Mouse (Mus musculus) embryo, embryonic 11.5 days (tissue): ENCODE results near the gene Lurap1.

ENCODE experiments used
- DNase-seq: peaks from one replicate; pipeline ENCODE4 v3.0.0-alpha.2; 2012; ENCODE audit warnings: low read depth, low spot score

The Lurap1 gene

DNA sequence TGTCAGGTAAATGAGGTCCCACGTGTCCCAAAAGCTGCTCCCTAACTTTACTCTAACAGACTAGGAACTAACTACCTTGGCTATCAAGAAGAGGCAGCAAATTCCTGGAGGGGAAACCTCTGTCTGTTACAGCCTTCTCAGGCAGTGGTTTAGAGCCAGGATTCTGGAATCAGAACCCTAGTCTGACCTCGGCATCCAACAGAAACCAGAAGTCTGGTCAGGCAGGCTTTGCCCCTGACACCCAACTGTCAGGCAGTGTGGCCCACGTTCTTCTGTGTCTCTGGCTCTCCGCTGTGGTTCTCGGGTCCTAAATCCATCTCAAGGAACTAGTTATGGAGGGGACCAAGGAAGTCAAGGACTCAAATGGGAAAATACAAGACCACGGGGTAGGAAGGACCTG, at the start of gene Lurap1:
Gene Lurap1, minus strand, starts transcription at position 101 of the 400 bp plus-strand sequence.
- no peak for DNase-seq

DNA sequence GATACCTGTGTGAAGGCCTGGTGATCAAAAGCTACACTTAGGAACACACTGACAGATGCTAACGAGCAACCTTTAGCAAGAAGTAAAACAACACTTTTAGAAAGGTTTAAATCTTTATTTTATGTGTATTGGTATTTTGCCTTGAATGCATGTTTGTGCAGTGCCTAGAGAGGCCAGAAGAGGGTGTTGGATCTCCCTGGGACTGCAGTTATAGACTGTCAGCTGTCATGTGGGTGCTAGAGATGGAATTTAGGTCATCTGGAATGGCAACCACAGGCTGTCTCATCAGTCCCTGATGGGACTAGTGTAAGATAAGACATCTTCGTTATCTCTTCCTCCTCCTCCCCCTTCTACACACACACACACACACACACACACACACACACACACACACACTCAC, 47.3 kb upstream of the Lurap1 start:
- no peak for DNase-seq

GRCm38 (mm10) chr4:116193583-116194383, 42.6 kb upstream of the Lurap1 start:
- no peak for DNase-seq

DNA sequence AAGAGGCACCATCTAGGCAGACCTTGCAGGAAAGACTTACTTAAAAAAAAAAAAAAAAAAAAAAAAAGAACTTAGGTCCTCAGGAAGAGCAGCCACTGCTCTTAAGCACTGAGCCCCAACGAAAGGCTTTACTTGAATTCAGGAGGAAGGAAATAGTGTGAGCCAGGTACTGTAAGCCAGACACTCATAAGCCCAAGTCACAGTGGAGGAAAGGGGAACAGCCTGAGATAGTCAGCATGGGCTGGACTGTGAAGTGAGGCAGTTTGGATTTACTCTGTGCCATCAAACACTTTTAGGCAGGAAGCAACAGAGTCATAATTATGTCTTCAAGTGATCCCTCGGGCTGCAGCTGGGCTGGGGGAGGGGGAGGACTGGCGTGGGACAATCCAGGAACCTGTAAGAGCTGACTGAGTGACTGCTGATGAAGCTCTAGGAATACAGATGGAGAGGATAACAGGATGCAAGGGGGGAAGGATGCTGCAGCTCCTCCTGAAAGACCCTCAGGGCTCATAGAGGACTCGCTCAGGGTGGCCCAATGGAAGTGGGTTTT, 41.2 kb upstream of the Lurap1 start:
- no peak for DNase-seq

DNA sequence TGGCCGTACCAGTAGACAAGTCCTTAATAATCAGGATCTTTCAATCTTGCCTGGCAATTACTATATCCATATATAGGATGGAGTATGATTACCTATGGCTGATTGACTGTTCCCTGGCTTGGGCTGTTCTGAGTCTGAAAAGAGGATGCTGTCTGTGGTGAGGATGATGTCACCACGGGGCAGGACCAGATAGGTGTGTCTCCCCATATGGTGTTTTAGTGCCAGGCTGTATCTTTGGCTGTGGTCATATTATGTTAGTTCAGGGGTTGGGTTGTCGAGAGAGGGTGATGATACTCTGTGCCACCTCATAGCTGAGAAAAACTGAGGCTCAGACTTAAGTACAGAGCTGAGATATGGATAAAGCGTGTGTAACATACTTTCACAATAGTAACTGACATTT, 33.9 kb upstream of the Lurap1 start:
- no peak for DNase-seq

GRCm38 (mm10) chr4:116182745-116183144, 31.6 kb upstream of the Lurap1 start:
- peak; percentile 14 for DNase-seq

- no peak for DNase-seq
Observed at GRCm38 (mm10) chr4:116182079-116182478, 30.9 kb upstream of the Lurap1 start.

DNA sequence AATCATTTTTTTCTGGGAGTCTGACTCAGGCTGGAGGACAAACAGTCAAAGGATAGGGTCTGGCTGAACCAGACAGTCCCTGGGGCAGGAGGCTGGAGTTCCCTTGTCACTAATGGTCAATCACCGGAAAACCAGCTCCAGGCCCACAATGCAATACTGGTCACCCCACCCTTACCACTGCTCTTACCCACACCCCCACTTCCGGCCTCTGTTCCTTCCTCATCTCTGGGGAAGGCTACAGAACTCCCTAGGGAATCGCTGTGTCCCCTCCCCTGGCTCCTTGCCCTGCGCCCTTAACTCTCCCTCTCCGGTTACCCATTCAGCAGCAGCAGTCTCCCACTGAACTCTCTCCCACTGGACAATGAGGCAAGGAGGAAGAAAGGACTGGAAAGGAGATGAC, 26.0 kb upstream of the Lurap1 start:
- DNase-seq, result no peak

DNA sequence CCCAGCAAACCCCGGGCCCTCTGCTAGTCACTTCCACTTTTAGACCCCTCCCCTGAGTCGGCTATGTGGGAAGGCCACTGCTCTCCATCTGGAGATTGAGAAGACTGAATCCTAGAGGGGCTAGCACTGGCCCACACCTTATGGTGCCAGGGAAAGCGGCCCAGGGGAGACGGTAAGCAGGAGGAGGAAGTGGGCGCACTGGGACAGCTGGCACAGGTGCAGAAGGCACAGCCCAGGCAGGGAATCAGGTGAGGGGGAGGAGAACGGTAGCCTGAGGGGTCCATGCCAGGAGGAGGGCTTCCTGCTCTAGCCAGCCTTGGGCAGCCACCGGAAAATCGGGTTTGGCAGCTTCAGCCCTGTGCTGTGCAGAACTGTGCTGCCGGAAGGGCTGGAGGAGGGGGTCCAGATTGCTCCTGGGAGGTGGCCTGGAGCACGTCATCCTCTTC, 25.4 kb upstream of the Lurap1 start:
- no peak for DNase-seq

DNA sequence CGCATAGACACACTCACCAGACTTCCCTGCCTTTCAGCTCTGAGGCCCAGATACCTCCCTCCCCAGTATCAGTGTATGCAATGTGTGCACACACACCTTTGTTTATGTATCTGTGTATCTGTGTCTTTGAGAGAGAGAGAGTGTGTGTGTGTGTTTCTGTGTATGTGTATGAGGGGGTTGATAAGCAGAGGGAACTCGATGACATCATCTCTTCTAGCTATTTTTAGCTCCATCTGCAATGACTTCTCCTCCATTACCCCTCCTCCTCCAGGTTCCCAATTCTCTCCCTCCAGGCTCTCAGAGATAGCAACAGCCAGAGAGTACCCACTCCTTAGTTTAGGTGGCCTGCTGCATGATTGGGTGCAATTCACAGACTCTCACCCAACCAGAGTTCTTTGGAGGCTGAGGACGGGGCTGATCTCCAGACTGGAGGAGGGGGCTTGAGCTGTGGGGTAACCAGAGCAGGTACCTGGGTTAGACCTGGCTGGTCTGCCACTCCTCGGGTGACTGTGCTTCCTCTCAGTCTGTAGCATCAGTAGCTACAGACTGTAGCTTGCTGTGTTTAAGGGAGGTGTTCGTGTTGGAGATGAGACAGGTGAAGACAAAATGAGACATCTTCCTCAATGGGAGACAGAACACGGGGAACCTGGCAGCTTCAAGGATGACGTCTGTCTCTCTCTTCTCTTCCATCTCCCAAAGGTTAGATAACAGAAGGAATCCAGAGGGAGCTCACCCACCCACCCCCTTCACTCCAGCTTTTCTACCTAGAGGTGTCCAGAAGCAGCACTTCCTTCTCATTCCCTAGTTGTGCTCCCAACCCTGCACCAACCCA, 24.8 kb upstream of the Lurap1 start:
- DNase-seq, result no peak

GRCm38 (mm10) chr4:116175136-116175535, 24.0 kb upstream of the Lurap1 start:
- no peak for DNase-seq

DNA sequence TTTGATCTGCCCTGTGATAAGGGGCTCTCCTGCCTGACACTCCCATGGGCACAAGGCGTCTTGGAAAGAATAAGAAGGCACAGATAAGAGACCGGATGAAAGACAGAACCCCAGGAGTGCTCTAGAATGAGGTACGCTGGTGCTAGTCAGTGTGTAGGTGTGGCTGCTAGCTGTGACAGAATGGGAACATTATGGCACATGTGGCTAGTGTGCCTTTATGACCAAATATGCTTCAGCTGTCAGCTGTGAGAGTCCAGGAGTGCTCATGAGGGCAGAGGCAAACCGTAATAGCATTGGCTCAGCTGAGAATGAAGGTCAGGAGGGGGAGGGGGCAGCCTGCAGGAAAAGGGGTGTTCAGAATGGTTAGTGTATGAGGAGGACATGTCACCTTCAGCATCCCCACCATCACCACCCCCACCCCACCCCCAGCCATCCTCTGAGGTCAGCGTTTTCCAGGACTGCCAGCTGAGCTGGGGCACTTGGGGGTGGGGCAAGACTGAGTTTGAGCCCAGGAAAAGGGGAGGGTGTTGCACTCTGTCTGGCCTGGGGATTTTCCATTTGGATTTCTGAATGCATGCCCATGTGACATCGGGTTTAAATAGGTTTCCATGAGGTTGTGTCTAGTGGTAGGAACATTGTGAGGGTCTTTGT, 23.5 kb upstream of the Lurap1 start:
- DNase-seq, result no peak

DNA sequence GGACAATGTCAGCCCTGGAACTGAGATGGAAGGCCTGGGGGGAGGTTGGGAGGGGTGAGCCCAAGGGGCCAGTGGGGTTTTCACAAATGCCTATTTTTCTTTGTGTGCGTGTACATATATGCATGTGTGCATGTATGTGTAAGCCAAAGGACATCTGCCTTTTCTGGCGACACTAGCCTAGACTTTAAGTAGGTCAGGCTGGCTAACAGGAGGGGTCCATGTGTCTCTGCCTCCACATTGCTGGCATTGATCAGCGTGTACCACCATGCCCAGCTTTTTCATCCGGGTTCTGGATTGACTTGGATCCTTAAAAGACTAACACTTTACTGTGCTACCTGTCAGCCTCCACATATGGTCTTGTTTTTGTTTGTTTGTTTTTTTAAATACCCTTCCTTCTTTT, 22.6 kb upstream of the Lurap1 start:
- DNase-seq, result no peak

GRCm38 (mm10) chr4:116173072-116173471, 21.9 kb upstream of the Lurap1 start, which contains the start of the genes 1700042G07Rik and Gm49337:
TSS of gene 1700042G07Rik (plus strand) at chr4:116173372.
TSS of gene Gm49337 (plus strand) at chr4:116173384.
- no peak for DNase-seq

GRCm38 (mm10) chr4:116169353-116169672, 18.2 kb upstream of the Lurap1 start:
- no peak for DNase-seq

DNA sequence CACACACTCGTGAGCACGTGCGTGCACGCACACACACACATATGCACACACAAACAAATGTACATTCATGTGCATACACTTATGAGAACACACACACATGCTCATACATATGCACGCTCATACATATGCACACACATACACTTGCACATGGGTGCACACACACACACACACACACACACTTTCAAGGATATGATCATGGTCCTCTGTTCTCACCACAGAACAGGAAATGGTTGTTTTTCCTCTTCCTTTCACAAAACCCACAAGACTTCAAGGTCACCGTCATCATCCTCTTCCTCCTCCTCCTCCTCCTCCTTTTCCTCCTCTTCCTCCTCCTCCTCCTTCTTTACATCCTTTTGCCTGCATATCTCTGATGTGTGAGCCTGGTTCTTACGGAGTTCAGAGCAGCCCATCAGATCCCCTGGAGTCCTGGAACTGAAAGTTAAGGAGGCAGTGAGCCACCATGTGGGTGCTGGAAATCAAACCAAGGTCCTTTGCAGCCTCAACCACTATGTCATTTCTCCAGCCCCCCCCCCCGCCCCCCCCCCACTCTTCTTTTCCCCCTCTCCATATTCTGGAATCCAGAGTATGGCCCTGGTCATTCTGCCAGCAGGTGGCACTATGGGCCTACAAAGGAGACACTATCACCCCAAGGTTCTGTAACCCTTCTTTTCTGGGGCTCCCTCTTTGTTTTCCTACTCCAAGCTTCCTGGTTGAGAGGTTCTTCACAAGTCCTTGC, 17.6 kb upstream of the Lurap1 start:
- DNase-seq, result no peak

GRCm38 (mm10) chr4:116167404-116167803, 16.3 kb upstream of the Lurap1 start, which contains the start of gene Tspan1:
TSS of gene Tspan1 (minus strand) at chr4:116167601.
- DNase-seq, result no peak

- no peak for DNase-seq
Observed at GRCm38 (mm10) chr4:116165708-116166407, 14.7 kb upstream of the Lurap1 start.

GRCm38 (mm10) chr4:116164759-116165554, 13.8 kb upstream of the Lurap1 start:
- DNase-seq, result no peak

DNA sequence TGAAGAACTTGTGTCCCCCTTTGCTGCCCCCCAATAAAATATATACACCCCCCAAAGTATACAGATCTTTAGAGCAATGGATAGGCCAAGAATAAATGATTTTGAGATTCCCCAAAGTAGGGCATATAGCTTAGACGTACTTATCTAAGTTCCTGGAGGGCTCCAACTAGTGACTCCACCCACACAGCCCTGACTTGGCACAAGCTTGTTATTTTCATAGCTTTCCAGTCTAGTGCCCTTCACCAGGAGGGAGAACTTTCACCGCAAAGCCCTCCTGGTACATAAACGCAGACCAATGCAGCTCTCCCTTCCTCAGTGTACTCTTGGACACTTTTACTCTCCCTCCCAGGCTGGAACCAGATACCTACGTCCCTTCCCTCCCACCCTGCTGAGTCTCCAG, 11.0 kb upstream of the Lurap1 start:
- no peak for DNase-seq
